Mouse (Mus musculus): ENCODE results near the gene Cutal. TPM values are rescaled to one million over a fixed set of nuclear protein-coding genes. Genes with fewer than 3 reads are reported as not detected.

The Cutal gene
- polyA plus RNA-seq, 1 experiment = 0.88 TPM

GRCm38 (mm10) chr2:34893950-34894349 lies 19.8 kb downstream of the Cutal start:
- Histone ChIP-seq H3K4me3 (replicated peaks; ENCODE audit: insufficient read depth, low read depth, low read length) (no peak overlapping the region), H3K27ac (ENCODE audit: insufficient read depth, low read length) (no peak overlapping the region), H3K27me3 (ENCODE audit: control insufficient read depth, insufficient read depth, low read length) (no peaks in the 10 kb centered on the region), H3K4me1 (ENCODE audit: control insufficient read depth, insufficient read depth, low read length) (peaks cover 12% of the 10 kb centered on the region)
- 72% methylated on average over 5 of the region's 5 CpGs for WGBS
- no peak for DNase-seq
- TF ChIP-seq CTCF (IDR thresholded peaks at IDR 0.05; ENCODE audit: borderline replicate concordance, insufficient read depth, low read depth, low read length) (no peak), POLR2A (IDR thresholded peaks at IDR 0.05; ENCODE audit: borderline replicate concordance, insufficient read depth, low read length) (no peak)

- Histone ChIP-seq H3K27ac (ENCODE audit: insufficient read depth, low read length) (no peak overlapping the region), H3K4me1 (ENCODE audit: control insufficient read depth, insufficient read depth, low read length) (peaks cover 24% of the 10 kb centered on the region), H3K4me3 (replicated peaks; ENCODE audit: insufficient read depth, low read depth, low read length) (no peak overlapping the region), H3K27me3 (ENCODE audit: control insufficient read depth, insufficient read depth, low read length) (no peaks in the 10 kb centered on the region)
- WGBS = 89% methylated on average over 19 of the region's 19 CpGs
- DNase-seq = no peak
- no peak for TF ChIP-seq CTCF (IDR thresholded peaks at IDR 0.05; ENCODE audit: borderline replicate concordance, insufficient read depth, low read depth, low read length)
- no peak for TF ChIP-seq POLR2A (IDR thresholded peaks at IDR 0.05; ENCODE audit: borderline replicate concordance, insufficient read depth, low read length)
Observed at GRCm38 (mm10) chr2:34895503-34896113, 21.4 kb downstream of the Cutal start.

GRCm38 (mm10) chr2:34896821-34897460 lies 22.7 kb downstream of the Cutal start:
- peak; percentile 52 to 67 for DNase-seq
- TF ChIP-seq POLR2A (IDR thresholded peaks at IDR 0.05; ENCODE audit: borderline replicate concordance, insufficient read depth, low read length) (no peak), CTCF (IDR thresholded peaks at IDR 0.05; ENCODE audit: borderline replicate concordance, insufficient read depth, low read depth, low read length) (no peak)
- WGBS = 13% methylated on average over 17 of the region's 17 CpGs
- Histone ChIP-seq H3K27me3 (ENCODE audit: control insufficient read depth, insufficient read depth, low read length) (no peaks in the 10 kb centered on the region), H3K27ac (ENCODE audit: insufficient read depth, low read length) (no peak overlapping the region), H3K4me3 (replicated peaks; ENCODE audit: insufficient read depth, low read depth, low read length) (no peak overlapping the region), H3K4me1 (ENCODE audit: control insufficient read depth, insufficient read depth, low read length) (peaks cover 24% of the 10 kb centered on the region)

- no peak overlapping the region for H3K27ac ChIP-seq (ENCODE audit: insufficient read depth, low read length)
- no peak overlapping the region for H3K4me3 ChIP-seq (replicated peaks; ENCODE audit: insufficient read depth, low read depth, low read length)
- WGBS = 24% methylated on average over 10 of the region's 10 CpGs
- TF ChIP-seq POLR2A (IDR thresholded peaks at IDR 0.05; ENCODE audit: borderline replicate concordance, insufficient read depth, low read length) = no peak
- TF ChIP-seq CTCF (IDR thresholded peaks at IDR 0.05; ENCODE audit: borderline replicate concordance, insufficient read depth, low read depth, low read length) = peak; percentile 52; the same call in 1 of the 2 replicates
- no peaks in the 10 kb centered on the region for H3K27me3 ChIP-seq (ENCODE audit: control insufficient read depth, insufficient read depth, low read length)
- DNase-seq = peak in 1 of 2 experiments; percentile 23
- peaks cover 24% of the 10 kb centered on the region for H3K4me1 ChIP-seq (ENCODE audit: control insufficient read depth, insufficient read depth, low read length)
Observed at GRCm38 (mm10) chr2:34897820-34898219, 23.6 kb downstream of the Cutal start.

- TF ChIP-seq POLR2A (IDR thresholded peaks at IDR 0.05; ENCODE audit: borderline replicate concordance, insufficient read depth, low read length) = no peak
- TF ChIP-seq CTCF (IDR thresholded peaks at IDR 0.05; ENCODE audit: borderline replicate concordance, insufficient read depth, low read depth, low read length) = no peak
- H3K27me3 ChIP-seq (ENCODE audit: control insufficient read depth, insufficient read depth, low read length) = no peaks in the 10 kb centered on the region
- no peak overlapping the region for H3K4me3 ChIP-seq (replicated peaks; ENCODE audit: insufficient read depth, low read depth, low read length)
- H3K4me1 ChIP-seq (ENCODE audit: control insufficient read depth, insufficient read depth, low read length) = peaks cover 29% of the 10 kb centered on the region
- H3K27ac ChIP-seq (ENCODE audit: insufficient read depth, low read length) = no peak overlapping the region
- 35% methylated on average over 11 of the region's 11 CpGs for WGBS
- peak in 1 of 2 experiments; percentile 35 for DNase-seq
Observed at GRCm38 (mm10) chr2:34899682-34900081, 25.5 kb downstream of the Cutal start.

GRCm38 (mm10) chr2:34900412-34900811 lies 26.2 kb downstream of the Cutal start:
- no peak for TF ChIP-seq POLR2A (IDR thresholded peaks at IDR 0.05; ENCODE audit: borderline replicate concordance, insufficient read depth, low read length)
- Histone ChIP-seq H3K27ac (ENCODE audit: insufficient read depth, low read length) (no peak overlapping the region), H3K27me3 (ENCODE audit: control insufficient read depth, insufficient read depth, low read length) (no peaks in the 10 kb centered on the region), H3K4me3 (replicated peaks; ENCODE audit: insufficient read depth, low read depth, low read length) (no peak overlapping the region), H3K4me1 (ENCODE audit: control insufficient read depth, insufficient read depth, low read length) (peaks cover 29% of the 10 kb centered on the region)
- DNase-seq = no peak
- WGBS = 67% methylated on average over 1 of the region's 1 CpGs

- no peak for DNase-seq
- 84% methylated on average over 4 of the region's 4 CpGs for WGBS
- H3K4me3 ChIP-seq (replicated peaks; ENCODE audit: insufficient read depth, low read depth, low read length) = no peak overlapping the region
- H3K4me1 ChIP-seq (ENCODE audit: control insufficient read depth, insufficient read depth, low read length) = peaks cover 22% of the 10 kb centered on the region
- no peaks in the 10 kb centered on the region for H3K27me3 ChIP-seq (ENCODE audit: control insufficient read depth, insufficient read depth, low read length)
- no peak overlapping the region for H3K27ac ChIP-seq (ENCODE audit: insufficient read depth, low read length)
- no peak for TF ChIP-seq POLR2A (IDR thresholded peaks at IDR 0.05; ENCODE audit: borderline replicate concordance, insufficient read depth, low read length)
- no peak for TF ChIP-seq CTCF (IDR thresholded peaks at IDR 0.05; ENCODE audit: borderline replicate concordance, insufficient read depth, low read depth, low read length)
Observed at GRCm38 (mm10) chr2:34901726-34902125, 27.5 kb downstream of the Cutal start.

GRCm38 (mm10) chr2:34902731-34903130 lies 28.5 kb downstream of the Cutal start:
- H3K27ac ChIP-seq (ENCODE audit: insufficient read depth, low read length) = no peak overlapping the region
- 76% methylated on average over 6 of the region's 6 CpGs for WGBS
- TF ChIP-seq CTCF (IDR thresholded peaks at IDR 0.05; ENCODE audit: borderline replicate concordance, insufficient read depth, low read depth, low read length) = no peak
- no peak for TF ChIP-seq POLR2A (IDR thresholded peaks at IDR 0.05; ENCODE audit: borderline replicate concordance, insufficient read depth, low read length)
- no peak for DNase-seq
- H3K4me3 ChIP-seq (replicated peaks; ENCODE audit: insufficient read depth, low read depth, low read length) = no peak overlapping the region
- no peaks in the 10 kb centered on the region for H3K27me3 ChIP-seq (ENCODE audit: control insufficient read depth, insufficient read depth, low read length)
- H3K4me1 ChIP-seq (ENCODE audit: control insufficient read depth, insufficient read depth, low read length) = peaks cover 17% of the 10 kb centered on the region

Measured in cerebellum, adult 2 months (tissue).